Mouse (Mus musculus) G1E (cell line): ENCODE results near the gene Iqcc. TPM values are rescaled to one million over a fixed set of nuclear protein-coding genes. Genes with fewer than 3 reads are reported as not detected.

Source experiments
- ATAC-seq: 2 replicates; pipeline ENCODE4 v1.8.0; 2016; ENCODE audit warnings: mild to moderate bottlenecking; ENCODE audit not compliant: insufficient number of reproducible peaks, poor library complexity, low FRiP score, severe bottlenecking; ENCODE audit errors: extremely low read depth
- DNase-seq: peaks from one replicate; pipeline ENCODE4 v3.0.0; 2012; ENCODE audit warnings: low spot score
- H3K27me3 ChIP-seq: 2 replicates; pipeline ENCODE4 v1.6.1; 2012; ENCODE audit warnings: mild to moderate bottlenecking, low read length, inconsistent platforms; ENCODE audit not compliant: insufficient read depth
- H3K36me3 ChIP-seq: replicated peaks from 2 replicates; pipeline ENCODE3; 2012; ENCODE audit warnings: mild to moderate bottlenecking, inconsistent platforms
- H3K4me1 ChIP-seq: 2 replicates; pipeline ENCODE4 v1.6.1; 2012; ENCODE audit warnings: low read depth, low read length, inconsistent platforms, mixed read lengths; ENCODE audit not compliant: insufficient read depth
- H3K4me3 ChIP-seq: 2 replicates; pipeline ENCODE4 v1.5.1; 2012; ENCODE audit warnings: low read depth, mild to moderate bottlenecking, inconsistent platforms, low read length, moderate library complexity, mixed read lengths
- H3K9me3 ChIP-seq: replicated peaks from 2 replicates; pipeline ENCODE4 v1.6.1; 2012; ENCODE audit warnings: inconsistent platforms
- CTCF ChIP-seq: IDR thresholded peaks from 2 replicates; pipeline ENCODE4 v1.5.1; 2012; ENCODE audit warnings: low read depth, low read length, inconsistent platforms, mixed read lengths
- GATA1 ChIP-seq: IDR thresholded peaks from 2 replicates; pipeline ENCODE4 v1.6.1; 2012; ENCODE audit warnings: borderline replicate concordance, low read length, inconsistent platforms, mixed read lengths
- GATA2 ChIP-seq: IDR thresholded peaks from 2 replicates; pipeline ENCODE4 v1.6.1; 2012; ENCODE audit warnings: low read depth, low read length, inconsistent platforms, borderline replicate concordance
- POLR2AphosphoS5 ChIP-seq: IDR thresholded peaks from 2 replicates; pipeline ENCODE4 v1.6.1; 2012; ENCODE audit warnings: low read depth, low read length, inconsistent platforms; ENCODE audit not compliant: insufficient replicate concordance
- TAL1 ChIP-seq: conservative IDR thresholded peaks from 2 replicates; pipeline ENCODE4 v1.6.1; 2012; ENCODE audit warnings: low read depth, low read length, inconsistent platforms, mixed read lengths
- polyA plus RNA-seq: library from polyadenylated mRNA; stranded (reverse); fragments of >175 nt; gene quantifications from 2 replicates; pipeline ENCODE4 v1.2.3, GENCODE M21; 2012
- total RNA-seq, 2 experiments: library from RNA; stranded (forward) in 1 of 2; stranded (reverse) in 1 of 2; fragments of 200-1000 nt in 1 of 2; fragments of >200 nt in 1 of 2; fragmentation: Nextera tagmentation in 1 of 2; gene quantifications; 2 replicates each; pipeline ENCODE4 v1.2.3; 2014 to 2017

The Iqcc gene
- 23.6 and 24.4 TPM in 2 replicates for total RNA-seq (2014; fragmentation: Nextera tagmentation)
- total RNA-seq (2017) = 35.0 and 36.7 TPM in 2 replicates
- polyA plus RNA-seq = 7.0 and 8.8 TPM in 2 replicates

DNA sequence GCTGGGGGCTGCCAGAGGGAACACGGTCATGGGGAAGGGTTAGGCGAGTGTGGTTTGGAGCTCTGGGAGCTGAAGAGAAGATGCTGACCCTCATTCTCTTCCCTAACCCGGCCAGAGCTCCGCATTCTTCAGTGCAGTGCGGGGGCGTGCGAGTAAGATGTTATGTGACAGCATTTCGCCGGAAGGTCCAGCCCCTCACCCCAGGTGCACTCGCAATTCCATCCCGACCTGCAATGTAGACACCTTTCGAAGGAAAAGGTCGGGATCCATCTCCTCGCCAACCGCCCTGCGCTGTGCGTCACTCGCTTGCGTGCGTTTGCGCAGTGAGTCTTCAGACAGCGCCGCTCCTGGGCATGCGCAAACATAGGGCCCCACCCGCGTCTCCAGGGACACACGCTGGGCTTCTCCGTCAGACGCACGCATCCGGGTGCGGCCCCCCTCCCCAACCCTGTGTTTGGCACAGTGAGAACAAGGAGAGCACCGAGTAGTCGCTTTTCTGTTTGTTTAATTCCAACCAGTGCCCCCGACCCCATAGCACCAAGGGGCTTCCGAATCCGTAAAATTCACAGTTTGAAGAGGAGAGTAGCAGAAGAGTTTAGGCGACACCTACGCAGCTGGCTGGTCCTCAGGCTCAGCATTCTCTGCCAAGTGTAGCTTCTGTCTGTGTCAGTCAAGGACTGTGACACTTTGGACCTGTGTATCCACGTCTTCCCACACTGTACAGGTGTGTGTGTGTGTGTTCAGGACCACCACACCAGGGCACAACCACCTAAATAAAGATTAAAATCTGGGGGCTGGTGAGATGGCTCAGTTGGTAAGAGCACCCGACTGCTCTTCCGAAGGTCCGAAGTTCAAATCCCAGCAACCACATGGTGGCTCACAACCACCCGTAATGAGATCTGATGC is at the start of gene Iqcc:
Gene Iqcc (minus strand): TSS at position 314 of the 906 bp plus-strand sequence.
- Histone ChIP-seq H3K36me3 (peaks cover 65% of the 10 kb centered on the region), H3K4me1 (peaks cover 55% of the 10 kb centered on the region)
- TF ChIP-seq CTCF = no peak
- no peak for TF ChIP-seq GATA2
- TF ChIP-seq GATA1 = no peak
- TF ChIP-seq TAL1 = no peak
- no peak for TF ChIP-seq POLR2AphosphoS5

DNA sequence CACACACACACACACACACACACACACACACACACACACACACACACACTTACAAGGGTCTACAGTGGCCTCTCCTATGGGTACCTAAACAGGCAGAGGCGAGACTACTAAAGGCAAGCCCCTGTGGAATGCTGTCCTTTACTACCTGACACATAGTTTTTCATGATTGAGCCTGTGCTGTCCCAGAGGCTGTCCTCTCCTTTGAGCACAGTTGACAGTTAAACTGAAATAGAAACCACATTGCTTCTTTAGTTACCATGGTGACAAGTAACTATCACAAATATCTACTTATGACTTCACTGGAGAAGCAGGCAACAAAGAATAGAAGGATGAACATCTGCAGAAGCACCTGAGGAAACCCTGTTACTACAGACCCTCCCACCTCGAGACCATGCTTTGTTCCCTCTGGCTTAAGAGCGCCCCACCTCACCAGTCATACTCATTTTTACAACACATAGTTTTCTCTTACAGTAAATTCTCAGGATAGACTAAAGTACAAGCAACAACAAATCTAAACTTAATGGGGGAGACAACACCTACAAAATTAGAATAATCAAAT is 43.4 kb upstream of the Iqcc start:
- Histone ChIP-seq H3K27me3 (no peaks in the 10 kb centered on the region), H3K9me3 (no peaks in the 10 kb centered on the region), H3K36me3 (peaks cover 78% of the 10 kb centered on the region), H3K4me1 (peaks cover 8% of the 10 kb centered on the region), H3K4me3 (no peak overlapping the region)
- no peak for DNase-seq
- TF ChIP-seq GATA2 (no peak), POLR2AphosphoS5 (no peak), CTCF (no peak), GATA1 (no peak), TAL1 (no peak)
- ATAC-seq = no peak

More for the DNA sequence above, at the start of gene Iqcc:
- Histone ChIP-seq H3K27me3 (no peaks in the 10 kb centered on the region), H3K4me3 (peak within 1 kb of the TSS; percentile 84), H3K9me3 (no peaks in the 10 kb centered on the region)
- DNase-seq (peak; percentile 91), ATAC-seq (peak; percentile 84)

DNA sequence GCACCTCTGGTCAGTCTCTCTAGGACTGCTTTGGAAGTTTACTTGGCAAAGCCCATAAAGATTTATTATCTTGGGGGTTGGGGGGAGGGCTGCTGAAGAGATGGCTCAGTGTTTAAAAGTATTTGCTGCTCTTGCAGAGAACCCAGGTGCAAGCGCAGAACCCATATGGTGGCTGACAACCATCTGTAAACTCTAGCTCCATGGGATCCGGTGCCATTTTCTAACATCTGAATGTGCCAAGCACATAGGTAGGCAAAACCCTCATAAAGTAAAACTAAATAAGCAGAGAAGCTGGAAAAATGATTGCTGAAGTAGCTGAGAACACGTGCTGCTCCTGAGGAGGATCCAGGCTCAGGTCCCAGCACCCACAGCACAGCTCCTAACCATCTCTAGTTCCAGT is 42.7 kb upstream of the Iqcc start:
- H3K27me3 ChIP-seq = no peaks in the 10 kb centered on the region
- peaks cover 82% of the 10 kb centered on the region for H3K36me3 ChIP-seq
- no peak overlapping the region for H3K4me3 ChIP-seq
- no peak for TF ChIP-seq TAL1
- no peak for TF ChIP-seq POLR2AphosphoS5
- no peak for TF ChIP-seq GATA2
- TF ChIP-seq GATA1 = no peak
- TF ChIP-seq CTCF = no peak
- peaks cover 8% of the 10 kb centered on the region for H3K4me1 ChIP-seq
- ATAC-seq (no peak), DNase-seq (no peak)
- H3K9me3 ChIP-seq = no peaks in the 10 kb centered on the region

DNA sequence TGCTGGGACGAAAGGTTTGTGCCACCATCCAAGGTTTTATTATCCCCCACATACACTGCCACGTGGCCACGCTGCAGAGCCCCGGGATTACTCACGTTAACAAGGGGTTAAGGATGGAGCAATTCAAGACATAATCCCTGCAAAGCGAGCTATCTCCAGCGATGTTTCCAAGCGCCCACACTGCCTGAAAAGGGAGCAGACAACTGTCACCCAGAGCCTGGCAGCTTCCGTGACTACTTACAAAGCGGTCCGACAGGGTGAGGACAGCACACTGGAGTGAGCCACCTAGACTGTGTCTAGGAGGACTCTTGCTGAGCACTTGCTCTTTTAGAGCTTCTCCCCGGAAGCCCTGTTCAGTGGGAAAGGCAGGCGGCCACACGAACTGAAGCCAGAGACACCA is 35.9 kb upstream of the Iqcc start:
- Histone ChIP-seq H3K27me3 (no peaks in the 10 kb centered on the region), H3K4me3 (no peak overlapping the region), H3K9me3 (no peaks in the 10 kb centered on the region), H3K4me1 (no peaks in the 10 kb centered on the region), H3K36me3 (peaks cover 94% of the 10 kb centered on the region)
- ATAC-seq = no peak
- TF ChIP-seq TAL1 (no peak), POLR2AphosphoS5 (no peak), GATA1 (no peak), CTCF (no peak), GATA2 (no peak)
- DNase-seq = no peak

DNA sequence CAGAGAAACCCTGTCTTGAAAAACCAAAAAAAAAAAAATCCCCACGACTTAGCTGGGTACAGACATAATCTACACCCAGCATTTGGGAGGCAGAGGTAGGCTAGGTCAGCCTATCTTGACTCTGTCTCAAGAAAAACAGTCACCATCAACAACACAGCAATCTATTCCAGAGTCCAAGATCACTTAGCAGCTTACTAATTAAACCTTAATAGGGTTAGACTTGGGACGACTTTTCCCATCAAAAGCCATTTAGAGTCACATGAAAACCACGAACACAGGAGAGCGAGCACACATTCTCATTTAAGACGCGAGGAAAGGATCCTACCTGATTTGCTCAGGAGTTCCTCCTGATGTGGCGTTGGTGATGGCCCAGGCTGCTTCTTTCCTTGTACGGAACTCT is 31.5 kb upstream of the Iqcc start:
- DNase-seq = no peak
- H3K4me1 ChIP-seq = 0 out of 2 replicates have a peak, but pooled peaks cover 3% of the 10 kb centered on the region
- TF ChIP-seq GATA1 = no peak
- no peak for TF ChIP-seq POLR2AphosphoS5
- no peak for TF ChIP-seq GATA2
- ATAC-seq = no peak
- H3K27me3 ChIP-seq = no peaks in the 10 kb centered on the region
- H3K9me3 ChIP-seq = no peaks in the 10 kb centered on the region
- no peak overlapping the region for H3K4me3 ChIP-seq
- H3K36me3 ChIP-seq = peaks cover 96% of the 10 kb centered on the region

DNA sequence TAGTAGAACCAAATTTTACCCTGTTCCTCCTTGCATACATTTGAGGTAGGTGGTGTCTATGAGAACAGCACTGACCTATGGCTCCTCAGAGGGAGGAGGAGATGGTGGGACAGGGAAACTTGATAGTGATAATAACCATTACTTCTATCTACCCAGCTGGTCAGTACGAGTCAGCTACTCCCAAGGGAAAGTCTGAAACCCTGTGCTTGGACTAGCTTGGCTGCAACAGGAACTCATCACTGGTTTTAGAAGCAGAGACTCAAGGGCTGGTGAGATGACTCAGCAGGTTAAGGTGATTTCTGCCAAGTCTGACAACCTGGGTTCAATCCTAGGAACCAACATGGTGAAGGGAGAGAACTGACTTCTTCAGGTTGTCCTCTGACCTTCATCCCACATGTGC is 29.8 kb upstream of the Iqcc start:
- no peak for ATAC-seq
- no peak for TF ChIP-seq GATA2
- no peak for TF ChIP-seq CTCF
- TF ChIP-seq TAL1 = no peak
- TF ChIP-seq GATA1 = no peak
- TF ChIP-seq POLR2AphosphoS5 = no peak
- DNase-seq = no peak
- no peaks in the 10 kb centered on the region for H3K27me3 ChIP-seq
- H3K4me1 ChIP-seq = 0 out of 2 replicates have a peak, but pooled peaks cover 3% of the 10 kb centered on the region
- H3K4me3 ChIP-seq = no peak overlapping the region
- H3K36me3 ChIP-seq = peaks cover 94% of the 10 kb centered on the region
- no peaks in the 10 kb centered on the region for H3K9me3 ChIP-seq
